Mouse (Mus musculus): ENCODE results near the gene Mfap3l. TPM values are rescaled to one million over a fixed set of nuclear protein-coding genes. Genes with fewer than 3 reads are reported as not detected.
"Not testable (repeated sequence)": the region's sequence is repeated elsewhere in the genome, so short reads cannot be mapped to it uniquely, and the experiment has no call there.

The Mfap3l gene
- 0.24 and 0.77 TPM in 2 replicates for polyA plus RNA-seq (2012; rRNA removed)

DNA sequence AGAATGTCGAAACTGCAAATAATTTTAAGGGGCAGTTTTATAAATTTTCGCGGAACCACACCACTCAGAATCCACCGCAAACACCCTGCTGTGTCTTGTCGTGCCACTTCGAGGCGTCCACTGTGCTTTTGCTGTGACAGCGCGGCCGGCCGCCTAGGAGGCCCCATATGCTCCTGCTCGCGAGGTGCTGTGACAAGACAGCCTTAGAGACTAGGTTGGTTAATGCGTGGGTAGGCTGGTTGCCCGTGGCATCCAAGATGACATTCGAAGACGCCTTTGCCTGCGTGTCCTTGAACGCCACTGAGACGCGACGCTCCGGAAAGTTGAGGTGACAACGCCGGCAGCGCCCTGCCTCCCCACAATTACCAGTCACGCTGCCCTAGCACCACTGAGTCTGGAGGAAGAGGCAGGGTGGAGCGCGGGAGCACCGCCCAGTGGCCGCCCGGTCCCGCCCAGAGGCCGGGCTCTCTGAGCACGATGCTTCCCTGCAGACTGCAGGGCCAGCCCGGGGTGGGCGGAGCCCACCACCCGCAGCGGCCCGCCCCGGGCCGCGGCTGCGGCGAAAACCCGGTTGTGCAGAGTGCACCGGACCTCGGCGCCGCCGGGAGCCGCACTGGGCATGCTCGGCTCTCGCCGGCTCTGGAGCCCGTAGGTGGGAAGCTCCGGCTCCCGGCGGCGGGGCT is at the start of gene Mfap3l:
Gene Mfap3l, plus strand, starts transcription at position 578 of the 683 bp plus-strand sequence.
- peak within 1 kb of the TSS; percentile 14; the same call in 1 of the 2 replicates for H3K27ac ChIP-seq (ENCODE audit: insufficient read depth, low read depth, low read length)

DNA sequence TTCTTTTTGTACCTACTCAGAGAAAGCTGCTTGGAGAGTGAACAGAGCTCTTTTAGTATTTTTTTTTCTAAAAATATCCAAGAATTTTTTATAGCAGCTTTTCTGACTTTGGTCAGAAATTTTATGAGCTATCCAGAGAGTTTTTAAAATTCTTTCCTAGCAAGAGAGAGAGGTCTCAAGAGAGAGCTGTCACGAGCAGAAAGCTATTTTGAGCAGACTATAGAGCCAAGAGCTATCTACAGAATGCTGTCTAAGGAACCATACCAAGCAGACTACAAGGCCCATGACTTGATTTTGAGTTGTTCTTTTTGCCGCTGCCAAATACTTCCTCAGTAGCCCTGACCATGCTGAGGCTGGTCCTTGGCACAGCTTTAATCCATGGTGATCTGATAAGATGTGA is 49.3 kb upstream of the Mfap3l start:
- WGBS: 60% methylated on average over 2 of the region's 2 CpGs
- H3K4me3 ChIP-seq (ENCODE audit: low read depth, low read length): no peak overlapping the region

More for the DNA sequence above, at the start of gene Mfap3l:
- Histone ChIP-seq H3K4me3 (ENCODE audit: low read depth, low read length) (peak within 1 kb of the TSS; percentile 76), H3K4me1 (ENCODE audit: control insufficient read depth, insufficient read depth, insufficient read length, low read length) (peaks cover 8% of the 10 kb centered on the region), H3K36me3 (ENCODE audit: control insufficient read depth, insufficient read depth, low read length) (no peaks in the 10 kb centered on the region), H3K27me3 (ENCODE audit: control insufficient read depth, insufficient read depth, low read length) (0 out of 2 replicates have a peak, but pooled peaks cover 4% of the 10 kb centered on the region)
- TF ChIP-seq POLR2A (IDR thresholded peaks at IDR 0.05; ENCODE audit: low read depth, low read length) (0 out of 2 replicates have a peak, but pooled peaks have one; percentile 27), CTCF (IDR thresholded peaks at IDR 0.05; ENCODE audit: extremely low read depth, insufficient read length, insufficient replicate concordance, low read depth, low read length) (no peak)
- under 1% methylated on average over 60 of the region's 60 CpGs for WGBS

GRCm38 (mm10) chr8:60591352-60592105 is 41.1 kb upstream of the Mfap3l start:
- not testable (repeated sequence) for H3K4me1 ChIP-seq (ENCODE audit: control insufficient read depth, insufficient read depth, insufficient read length, low read length); H3K27me3 ChIP-seq (ENCODE audit: control insufficient read depth, insufficient read depth, low read length); H3K4me3 ChIP-seq (ENCODE audit: low read depth, low read length); H3K27ac ChIP-seq (ENCODE audit: insufficient read depth, low read depth, low read length); H3K36me3 ChIP-seq (ENCODE audit: control insufficient read depth, insufficient read depth, low read length)
- WGBS: 82% methylated on average over 29 of the region's 29 CpGs

More for the DNA sequence above, 49.3 kb upstream of the Mfap3l start:
- Histone ChIP-seq H3K27ac (ENCODE audit: insufficient read depth, low read depth, low read length) (no peak overlapping the region), H3K4me1 (ENCODE audit: control insufficient read depth, insufficient read depth, insufficient read length, low read length) (no peaks in the 10 kb centered on the region), H3K27me3 (ENCODE audit: control insufficient read depth, insufficient read depth, low read length) (no peaks in the 10 kb centered on the region), H3K36me3 (ENCODE audit: control insufficient read depth, insufficient read depth, low read length) (no peaks in the 10 kb centered on the region)
- TF ChIP-seq POLR2A (IDR thresholded peaks at IDR 0.05; ENCODE audit: low read depth, low read length): no peak
- no peak for TF ChIP-seq CTCF (IDR thresholded peaks at IDR 0.05; ENCODE audit: extremely low read depth, insufficient read length, insufficient replicate concordance, low read depth, low read length)

GRCm38 (mm10) chr8:60594761-60595160 is 37.9 kb upstream of the Mfap3l start:
- TF ChIP-seq POLR2A (IDR thresholded peaks at IDR 0.05; ENCODE audit: low read depth, low read length) (no peak), CTCF (IDR thresholded peaks at IDR 0.05; ENCODE audit: extremely low read depth, insufficient read length, insufficient replicate concordance, low read depth, low read length) (no peak)
- Histone ChIP-seq H3K27me3 (ENCODE audit: control insufficient read depth, insufficient read depth, low read length) (no peaks in the 10 kb centered on the region), H3K36me3 (ENCODE audit: control insufficient read depth, insufficient read depth, low read length) (no peaks in the 10 kb centered on the region), H3K4me1 (ENCODE audit: control insufficient read depth, insufficient read depth, insufficient read length, low read length) (no peaks in the 10 kb centered on the region), H3K27ac (ENCODE audit: insufficient read depth, low read depth, low read length) (no peak overlapping the region), H3K4me3 (ENCODE audit: low read depth, low read length) (no peak overlapping the region)
- 68% methylated on average over 3 of the region's 3 CpGs for WGBS

DNA sequence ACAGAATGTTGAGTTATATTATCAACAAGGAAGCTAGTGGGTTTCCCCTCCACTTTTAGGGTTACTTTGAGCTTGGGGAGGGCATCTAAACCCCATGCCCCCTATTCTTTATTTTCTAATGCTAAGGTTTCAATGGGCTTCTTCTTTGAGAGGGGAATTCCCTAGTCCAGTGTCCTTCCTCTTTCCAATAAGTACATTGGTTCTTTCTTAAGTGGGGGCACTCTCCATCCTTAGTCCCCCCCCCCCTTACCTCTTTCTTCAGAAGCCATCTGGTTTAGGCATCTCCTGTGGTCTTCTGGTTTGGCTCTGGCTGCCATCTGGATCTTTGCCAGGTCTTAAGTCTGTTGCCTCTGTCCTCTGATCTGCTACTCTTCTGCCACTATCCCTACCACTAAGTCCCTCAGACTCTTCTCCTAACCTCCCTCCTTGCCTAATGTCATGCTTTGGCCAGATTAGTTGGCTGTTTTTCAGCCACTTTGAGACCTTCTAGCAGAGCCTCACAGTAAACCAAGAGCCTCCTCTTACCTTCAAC is 21.0 kb upstream of the Mfap3l start:
- no peak for TF ChIP-seq POLR2A (IDR thresholded peaks at IDR 0.05; ENCODE audit: low read depth, low read length)
- no peak for TF ChIP-seq CTCF (IDR thresholded peaks at IDR 0.05; ENCODE audit: extremely low read depth, insufficient read length, insufficient replicate concordance, low read depth, low read length)
- no peaks in the 10 kb centered on the region for H3K27me3 ChIP-seq (ENCODE audit: control insufficient read depth, insufficient read depth, low read length)

DNA sequence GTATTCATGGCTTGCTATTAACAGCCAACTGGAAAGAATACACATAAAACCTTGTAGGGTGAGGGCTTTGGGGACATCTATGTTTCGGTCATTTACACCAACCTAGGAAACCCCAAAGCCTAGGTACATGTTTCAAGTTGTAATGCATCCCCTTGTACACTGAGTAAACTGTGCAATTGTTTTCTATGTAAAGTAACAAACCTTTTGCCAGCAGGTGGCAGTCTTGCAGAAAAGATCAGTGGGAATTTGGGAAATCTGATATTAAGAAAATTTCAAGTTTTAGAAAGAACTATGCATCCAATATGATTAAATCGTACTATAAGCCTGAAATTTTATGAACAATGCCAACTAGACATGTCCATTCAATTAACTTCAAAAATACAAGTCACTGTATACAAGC is 15.7 kb upstream of the Mfap3l start:
- Histone ChIP-seq H3K27ac (ENCODE audit: insufficient read depth, low read depth, low read length) (no peak overlapping the region), H3K27me3 (ENCODE audit: control insufficient read depth, insufficient read depth, low read length) (no peaks in the 10 kb centered on the region), H3K4me1 (ENCODE audit: control insufficient read depth, insufficient read depth, insufficient read length, low read length) (no peaks in the 10 kb centered on the region), H3K36me3 (ENCODE audit: control insufficient read depth, insufficient read depth, low read length) (no peaks in the 10 kb centered on the region), H3K4me3 (ENCODE audit: low read depth, low read length) (no peak overlapping the region)
- no peak for TF ChIP-seq CTCF (IDR thresholded peaks at IDR 0.05; ENCODE audit: extremely low read depth, insufficient read length, insufficient replicate concordance, low read depth, low read length)
- TF ChIP-seq POLR2A (IDR thresholded peaks at IDR 0.05; ENCODE audit: low read depth, low read length): no peak
- 29% methylated on average over 2 of the region's 2 CpGs for WGBS

More for the DNA sequence above, 21.0 kb upstream of the Mfap3l start:
- Histone ChIP-seq H3K36me3 (ENCODE audit: control insufficient read depth, insufficient read depth, low read length) (no peaks in the 10 kb centered on the region), H3K27ac (ENCODE audit: insufficient read depth, low read depth, low read length) (no peak overlapping the region), H3K4me3 (ENCODE audit: low read depth, low read length) (no peak overlapping the region), H3K4me1 (ENCODE audit: control insufficient read depth, insufficient read depth, insufficient read length, low read length) (no peaks in the 10 kb centered on the region)

DNA sequence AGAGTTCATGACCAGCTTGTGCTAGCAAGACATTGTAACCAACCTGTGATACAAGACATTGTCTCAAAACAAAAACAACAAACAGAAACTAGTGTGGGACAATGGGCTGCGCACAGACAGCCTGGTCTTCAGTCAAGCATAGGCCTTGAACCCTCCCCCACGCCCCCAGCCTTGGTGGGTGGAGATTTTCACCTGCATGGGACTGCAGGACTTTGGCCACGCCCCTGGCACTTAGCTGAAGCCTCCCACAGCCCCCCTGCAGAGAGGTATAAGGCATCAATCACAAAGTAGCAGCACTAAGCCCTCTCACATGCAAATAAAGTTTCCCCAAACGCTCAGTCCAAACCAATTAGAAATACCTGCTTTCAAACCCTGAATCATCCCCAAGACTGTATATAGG is 11.1 kb upstream of the Mfap3l start:
- Histone ChIP-seq H3K36me3 (ENCODE audit: control insufficient read depth, insufficient read depth, low read length) (no peaks in the 10 kb centered on the region), H3K4me1 (ENCODE audit: control insufficient read depth, insufficient read depth, insufficient read length, low read length) (no peaks in the 10 kb centered on the region), H3K4me3 (ENCODE audit: low read depth, low read length) (no peak overlapping the region), H3K27ac (ENCODE audit: insufficient read depth, low read depth, low read length) (no peak overlapping the region), H3K27me3 (ENCODE audit: control insufficient read depth, insufficient read depth, low read length) (no peaks in the 10 kb centered on the region)
- TF ChIP-seq POLR2A (IDR thresholded peaks at IDR 0.05; ENCODE audit: low read depth, low read length) (no peak), CTCF (IDR thresholded peaks at IDR 0.05; ENCODE audit: extremely low read depth, insufficient read length, insufficient replicate concordance, low read depth, low read length) (no peak)
- 67% methylated on average over 4 of the region's 4 CpGs for WGBS

All from small intestine, adult 2 months (tissue).